Mouse (Mus musculus) midbrain, embryonic 14.5 days (tissue): Measurements from ENCODE around the gene Lsr. TPM values are rescaled to one million over a fixed set of nuclear protein-coding genes. Genes with fewer than 3 reads are reported as not detected.
"Not testable (repeated sequence)": the region's sequence is repeated elsewhere in the genome, so short reads cannot be mapped to it uniquely, and the experiment has no call there.

Source experiments
- ATAC-seq: fragments of 200-750 bp; cut with Nextera tagmentation; 2 replicates; pipeline ENCODE4 v1.8.0; 2017; ENCODE audit warnings: moderate number of reproducible peaks, moderate library complexity; ENCODE audit not compliant: low FRiP score, low TSS enrichment
- DNase-seq: peaks from one replicate; pipeline ENCODE4 v3.0.0-alpha.2; 2015
- H3K27ac ChIP-seq: fragments of 300-500 bp; sonication (generic); replicated peaks from 2 replicates; pipeline ENCODE4 v1.5.1; 2014; ENCODE audit warnings: mild to moderate bottlenecking, low read depth, low read length, moderate library complexity
- H3K27me3 ChIP-seq: fragments of 300-500 bp; sonication (generic); 2 replicates; pipeline ENCODE4 v1.6.1; 2014; ENCODE audit warnings: low read length, control low read depth, mixed read lengths; ENCODE audit not compliant: control insufficient read depth, insufficient read depth
- H3K36me3 ChIP-seq: fragments of 300-500 bp; sonication (generic); 2 replicates; pipeline ENCODE4 v1.6.1; 2014; ENCODE audit warnings: low read length, control low read depth; ENCODE audit not compliant: control insufficient read depth, insufficient read depth
- H3K4me1 ChIP-seq: fragments of 300-500 bp; sonication (generic); 2 replicates; pipeline ENCODE4 v1.6.1; 2014; ENCODE audit warnings: mild to moderate bottlenecking, antibody characterized with exemption, low read length, control low read depth; ENCODE audit not compliant: control insufficient read depth, insufficient read depth
- H3K4me2 ChIP-seq: fragments of 300-500 bp; sonication (generic); 2 replicates; pipeline ENCODE4 v1.6.1; 2014; ENCODE audit warnings: mild to moderate bottlenecking, low read length, moderate library complexity
- H3K4me3 ChIP-seq: fragments of 300-500 bp; sonication (generic); replicated peaks from 2 replicates; pipeline ENCODE4 v1.5.1; 2014; ENCODE audit warnings: low read depth, low read length
- H3K9ac ChIP-seq: fragments of 300-500 bp; sonication (generic); replicated peaks from 2 replicates; pipeline ENCODE4 v1.6.1; 2014; ENCODE audit warnings: mild to moderate bottlenecking, low read length, moderate library complexity
- H3K9me3 ChIP-seq: fragments of 300-500 bp; sonication (generic); 2 replicates; pipeline ENCODE4 v1.6.1; 2016; ENCODE audit warnings: low read length, control low read depth, mixed read lengths; ENCODE audit not compliant: control insufficient read depth
- WGBS: fragments of 180-500 bp; shearing (Covaris S2); extraction: QIAGEN DNeasy Blood & Tissue Kit; methylation state at CpG from one replicate; pipeline ENCODE4 v1.1.7; 2014; 5-methylcytosine and 5-hydroxymethylcytosine counted together
- polyA plus RNA-seq: library from polyadenylated mRNA; unstranded; fragments of >200 nt; fragmentation: Nextera tagmentation; extraction: Ambion mirVana; gene quantifications from 2 replicates; pipeline ENCODE4 v1.2.1, GENCODE M21; 2014

Gene Lsr
- polyA plus RNA-seq, 1 experiment from 2014 or later, result 15.6 TPM

GRCm38 (mm10) chr7:30935422-30936099 is 37.7 kb downstream of the Lsr start:
- 81% methylated on average over 6 of the region's 6 CpGs for WGBS
- not testable (repeated sequence) for H3K4me2 ChIP-seq, H3K9ac ChIP-seq, H3K4me3 ChIP-seq, H3K9me3 ChIP-seq, H3K36me3 ChIP-seq, H3K27ac ChIP-seq, DNase-seq, H3K27me3 ChIP-seq, ATAC-seq, H3K4me1 ChIP-seq

- WGBS, result 79% methylated on average over 2 of the region's 2 CpGs
- not testable (repeated sequence) for H3K4me2 ChIP-seq, DNase-seq, H3K4me3 ChIP-seq, H3K27ac ChIP-seq, H3K4me1 ChIP-seq, ATAC-seq, H3K27me3 ChIP-seq, H3K9me3 ChIP-seq, H3K36me3 ChIP-seq, H3K9ac ChIP-seq
These were observed 48.7 kb downstream of the Lsr start, which contains the start of gene Hamp2 for GRCm38 (mm10) chr7:30924581-30924980. Hamp2 (minus strand) TSS chr7:30924681.

- H3K36me3 ChIP-seq, result no peaks in the 10 kb centered on the region
These were observed 49.2 kb downstream of the Lsr start for GRCm38 (mm10) chr7:30924071-30924470.

GRCm38 (mm10) chr7:30922490-30922889 is 50.8 kb downstream of the Lsr start:
- H3K9ac ChIP-seq, H3K27me3 ChIP-seq, H3K4me1 ChIP-seq, H3K4me2 ChIP-seq, H3K9me3 ChIP-seq, H3K4me3 ChIP-seq, H3K27ac ChIP-seq, DNase-seq, H3K36me3 ChIP-seq, ATAC-seq: not testable (repeated sequence)
- WGBS, result 61% methylated on average over 3 of the region's 3 CpGs

More at GRCm38 (mm10) chr7:30924071-30924470, 49.2 kb downstream of the Lsr start:
- H3K27me3 ChIP-seq, result no peaks in the 10 kb centered on the region
- 72% methylated on average over 3 of the region's 3 CpGs for WGBS
- no peak overlapping the region for H3K27ac ChIP-seq
- no peaks in the 10 kb centered on the region for H3K4me1 ChIP-seq
- no peak overlapping the region for H3K9ac ChIP-seq
- no peaks in the 10 kb centered on the region for H3K9me3 ChIP-seq
- H3K4me3 ChIP-seq, result no peak overlapping the region
- ATAC-seq (no peak), DNase-seq (no peak)
- no peak overlapping the region for H3K4me2 ChIP-seq

GRCm38 (mm10) chr7:30920217-30920616 is 53.0 kb downstream of the Lsr start:
- no peaks in the 10 kb centered on the region for H3K36me3 ChIP-seq
- 78% methylated on average over 3 of the region's 3 CpGs for WGBS
- no peak overlapping the region for H3K9ac ChIP-seq
- no peak overlapping the region for H3K27ac ChIP-seq
- no peak for ATAC-seq
- H3K27me3 ChIP-seq, result no peaks in the 10 kb centered on the region
- H3K4me2 ChIP-seq, result no peak overlapping the region
- no peaks in the 10 kb centered on the region for H3K4me1 ChIP-seq
- H3K4me3 ChIP-seq, result no peak overlapping the region
- DNase-seq, result no peak
- H3K9me3 ChIP-seq, result no peaks in the 10 kb centered on the region

GRCm38 (mm10) chr7:30917219-30917618 is 56.0 kb downstream of the Lsr start:
- Histone ChIP-seq H3K27ac (no peak overlapping the region), H3K4me3 (no peak overlapping the region), H3K4me1 (no peaks in the 10 kb centered on the region), H3K36me3 (no peaks in the 10 kb centered on the region), H3K9me3 (no peaks in the 10 kb centered on the region), H3K27me3 (no peaks in the 10 kb centered on the region), H3K4me2 (no peak overlapping the region), H3K9ac (no peak overlapping the region)
- DNase-seq (no peak), ATAC-seq (no peak)
- WGBS, result 65% methylated on average over 4 of the region's 4 CpGs

GRCm38 (mm10) chr7:30916713-30917112 is 56.6 kb downstream of the Lsr start:
- Histone ChIP-seq H3K27me3 (no peaks in the 10 kb centered on the region), H3K4me1 (no peaks in the 10 kb centered on the region), H3K27ac (no peak overlapping the region), H3K36me3 (no peaks in the 10 kb centered on the region), H3K4me3 (no peak overlapping the region), H3K9me3 (no peaks in the 10 kb centered on the region), H3K4me2 (no peak overlapping the region), H3K9ac (no peak overlapping the region)
- no peak for DNase-seq
- no peak for ATAC-seq
- WGBS, result 18% methylated on average over 6 of the region's 6 CpGs

GRCm38 (mm10) chr7:30914732-30915131 is 58.5 kb downstream of the Lsr start, which contains the start of gene Mag:
Mag (minus strand) TSS chr7:30914873.
- DNase-seq, result no peak
- Histone ChIP-seq H3K27ac (no peak within 1 kb of the TSS), H3K36me3 (no peaks in the 10 kb centered on the region), H3K9me3 (no peaks in the 10 kb centered on the region), H3K27me3 (no peaks in the 10 kb centered on the region), H3K4me1 (no peaks in the 10 kb centered on the region), H3K9ac (no peak within 1 kb of the TSS), H3K4me2 (no peak within 1 kb of the TSS), H3K4me3 (no peak within 1 kb of the TSS)
- WGBS, result 70% methylated on average over 8 of the region's 8 CpGs
- ATAC-seq, result no peak

GRCm38 (mm10) chr7:30909773-30910172 is 63.5 kb downstream of the Lsr start:
- Histone ChIP-seq H3K4me3 (no peak overlapping the region), H3K27me3 (no peaks in the 10 kb centered on the region), H3K4me1 (peaks cover 5% of the 10 kb centered on the region; the same call in 1 of the 2 replicates), H3K36me3 (no peaks in the 10 kb centered on the region), H3K4me2 (no peak overlapping the region), H3K9ac (no peak overlapping the region), H3K9me3 (no peaks in the 10 kb centered on the region), H3K27ac (no peak overlapping the region)
- WGBS, result 81% methylated on average over 6 of the region's 6 CpGs
- no peak for DNase-seq
- no peak for ATAC-seq
